Mouse (Mus musculus) right cerebral cortex, postnatal 36 days (tissue): ENCODE measurements around the gene Il2rb.
A peak's percentile ranks its signal among the peaks of the same experiment; 100 is the strongest.

Experiments used
- DNase-seq, 2 experiments: peaks; one replicate each; pipeline ENCODE4 v3.0.0; 2022; ENCODE audit warnings: low spot score in 2 of 2, mixed read lengths in 1 of 2

The Il2rb gene

GRCm38 (mm10) chr15:78520112-78520715 is 25.1 kb upstream of the Il2rb start:
- DNase-seq: no peak

GRCm38 (mm10) chr15:78518221-78518620 is 23.1 kb upstream of the Il2rb start:
- no peak for DNase-seq

- DNase-seq: no peak
These were observed 20.7 kb upstream of the Il2rb start for GRCm38 (mm10) chr15:78515759-78516158.

GRCm38 (mm10) chr15:78514393-78515146 is 19.5 kb upstream of the Il2rb start:
- DNase-seq: peak; percentile 42 to 54

GRCm38 (mm10) chr15:78513019-78513418 is 17.9 kb upstream of the Il2rb start:
- no peak for DNase-seq

- no peak for DNase-seq
These were observed 16.9 kb upstream of the Il2rb start for GRCm38 (mm10) chr15:78511951-78512350.

- no peak for DNase-seq
These were observed 15.7 kb upstream of the Il2rb start for GRCm38 (mm10) chr15:78510736-78511135.

- no peak for DNase-seq
These were observed 15.1 kb upstream of the Il2rb start for GRCm38 (mm10) chr15:78510121-78510576.

GRCm38 (mm10) chr15:78509297-78509899 is 14.3 kb upstream of the Il2rb start:
- no peak for DNase-seq

GRCm38 (mm10) chr15:78508443-78508842 is 13.4 kb upstream of the Il2rb start:
- no peak for DNase-seq

GRCm38 (mm10) chr15:78505541-78505940 is 10.5 kb upstream of the Il2rb start:
- no peak for DNase-seq

- no peak for DNase-seq
These were observed 9.7 kb upstream of the Il2rb start for GRCm38 (mm10) chr15:78504816-78505215.

- no peak for DNase-seq
These were observed 8.9 kb upstream of the Il2rb start for GRCm38 (mm10) chr15:78504013-78504412.

GRCm38 (mm10) chr15:78502437-78503132 is 7.5 kb upstream of the Il2rb start:
- no peak for DNase-seq

GRCm38 (mm10) chr15:78493401-78494010 is 1.6 kb downstream of the Il2rb start:
- DNase-seq: no peak

- no peak for DNase-seq
These were observed 3.8 kb downstream of the Il2rb start for GRCm38 (mm10) chr15:78491301-78491700.

GRCm38 (mm10) chr15:78489906-78490305 is 5.2 kb downstream of the Il2rb start:
- DNase-seq: no peak

GRCm38 (mm10) chr15:78489248-78489647 is 5.8 kb downstream of the Il2rb start:
- no peak for DNase-seq

- no peak for DNase-seq
These were observed 8.0 kb downstream of the Il2rb start for GRCm38 (mm10) chr15:78487066-78487465.

- DNase-seq: no peak
These were observed 8.5 kb downstream of the Il2rb start for GRCm38 (mm10) chr15:78486564-78486963.

GRCm38 (mm10) chr15:78483311-78483710 is 11.8 kb downstream of the Il2rb start:
- DNase-seq: no peak

GRCm38 (mm10) chr15:78482518-78482917 is 12.6 kb downstream of the Il2rb start:
- no peak for DNase-seq
